Mouse (Mus musculus) kidney, embryonic 14.5 days (tissue): ENCODE measurements around the gene Cdk4. TPM values are rescaled to one million over a fixed set of nuclear protein-coding genes. Genes with fewer than 3 reads are reported as not detected.

Experiments used
- ATAC-seq: fragments of 200-750 bp; cut with Nextera tagmentation; 2 replicates; pipeline ENCODE4 v1.8.0; 2017; ENCODE audit warnings: moderate number of reproducible peaks, mild to moderate bottlenecking, moderate TSS enrichment, moderate library complexity; ENCODE audit not compliant: low FRiP score, low TSS enrichment
- H3K27ac ChIP-seq: fragments of 300-500 bp; sonication (generic); 2 replicates; pipeline ENCODE4 v1.5.1; 2014; ENCODE audit warnings: low read depth, mild to moderate bottlenecking, low read length, moderate library complexity, mixed read lengths
- H3K27me3 ChIP-seq: fragments of 300-500 bp; sonication (generic); 2 replicates; pipeline ENCODE4 v1.6.1; 2014; ENCODE audit warnings: mild to moderate bottlenecking, low read length; ENCODE audit not compliant: control insufficient read depth, insufficient read depth
- H3K36me3 ChIP-seq: fragments of 300-500 bp; sonication (generic); 2 replicates; pipeline ENCODE4 v1.6.1; 2014; ENCODE audit warnings: low read length, mixed read lengths; ENCODE audit not compliant: control insufficient read depth, insufficient read depth
- H3K4me1 ChIP-seq: fragments of 300-500 bp; sonication (generic); 2 replicates; pipeline ENCODE4 v1.6.1; 2014; ENCODE audit warnings: low read length, mixed read lengths; ENCODE audit not compliant: control insufficient read depth, insufficient read depth
- H3K4me2 ChIP-seq: fragments of 300-500 bp; sonication (generic); replicated peaks from 2 replicates; pipeline ENCODE4 v1.6.1; 2014; ENCODE audit warnings: low read depth, mild to moderate bottlenecking, low read length
- H3K4me3 ChIP-seq: fragments of 300-500 bp; sonication (generic); 2 replicates; pipeline ENCODE4 v1.5.1; 2014; ENCODE audit warnings: mild to moderate bottlenecking, low read length
- H3K9ac ChIP-seq: fragments of 300-500 bp; sonication (generic); 2 replicates; pipeline ENCODE4 v1.6.1; 2014; ENCODE audit warnings: low read depth, mild to moderate bottlenecking, low read length, moderate library complexity
- H3K9me3 ChIP-seq: fragments of 300-500 bp; sonication (generic); 2 replicates; pipeline ENCODE4 v1.6.1; 2016; ENCODE audit warnings: low read length; ENCODE audit not compliant: control insufficient read depth
- WGBS: fragments of 180-500 bp; shearing (Covaris S2); extraction: QIAGEN DNeasy Blood & Tissue Kit; methylation state at CpG from one replicate; pipeline ENCODE4 v1.1.7; 2014; 5-methylcytosine and 5-hydroxymethylcytosine counted together
- polyA plus RNA-seq: library from polyadenylated mRNA; unstranded; fragments of >200 nt; fragmentation: Nextera tagmentation; extraction: Ambion mirVana; gene quantifications from 2 replicates; pipeline ENCODE4 v1.2.1, GENCODE M21; 2014

Cdk4 gene
- polyA plus RNA-seq, 1 experiment from 2014 or later = 2,221 TPM

DNA sequence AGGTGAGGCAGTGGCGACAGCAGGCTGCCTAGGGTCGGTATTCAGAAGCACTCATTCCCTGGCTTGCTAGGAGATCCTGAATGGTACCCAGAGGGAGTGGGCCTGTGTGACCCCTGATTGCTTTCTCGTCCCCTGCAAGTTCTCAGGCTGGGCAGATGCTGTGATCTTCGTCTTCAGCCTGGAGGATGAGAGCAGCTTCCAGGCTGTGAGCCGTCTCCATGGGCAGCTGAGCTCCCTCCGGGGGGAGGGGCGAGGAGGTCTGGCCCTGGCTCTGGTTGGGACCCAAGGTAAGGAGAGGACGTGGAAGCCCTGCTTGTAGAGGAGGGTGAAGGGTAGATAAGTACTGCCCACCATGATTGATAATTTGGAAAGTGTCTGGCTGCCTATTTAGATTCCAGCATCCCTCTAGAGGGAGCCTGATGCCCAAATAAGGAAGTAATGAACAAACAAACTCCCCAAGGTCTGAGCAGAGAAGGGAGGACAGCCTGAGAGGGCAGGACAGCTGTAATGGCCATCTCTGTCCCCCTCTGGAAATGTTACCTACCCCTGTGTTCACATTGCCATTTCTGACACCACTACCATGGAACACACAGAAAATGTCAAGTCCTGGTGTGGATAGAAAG lies 20.1 kb downstream of the Cdk4 start:
- no peaks in the 10 kb centered on the region for H3K9me3 ChIP-seq
- H3K4me1 ChIP-seq = peaks cover 25% of the 10 kb centered on the region
- H3K4me3 ChIP-seq = no peak overlapping the region
- H3K36me3 ChIP-seq = no peaks in the 10 kb centered on the region
- 26% methylated on average over 8 of the region's 8 CpGs for WGBS
- no peak overlapping the region for H3K27ac ChIP-seq
- H3K4me2 ChIP-seq = no peak overlapping the region
- ATAC-seq = no peak
- H3K27me3 ChIP-seq = peaks cover 55% of the 10 kb centered on the region
- H3K9ac ChIP-seq = no peak overlapping the region

DNA sequence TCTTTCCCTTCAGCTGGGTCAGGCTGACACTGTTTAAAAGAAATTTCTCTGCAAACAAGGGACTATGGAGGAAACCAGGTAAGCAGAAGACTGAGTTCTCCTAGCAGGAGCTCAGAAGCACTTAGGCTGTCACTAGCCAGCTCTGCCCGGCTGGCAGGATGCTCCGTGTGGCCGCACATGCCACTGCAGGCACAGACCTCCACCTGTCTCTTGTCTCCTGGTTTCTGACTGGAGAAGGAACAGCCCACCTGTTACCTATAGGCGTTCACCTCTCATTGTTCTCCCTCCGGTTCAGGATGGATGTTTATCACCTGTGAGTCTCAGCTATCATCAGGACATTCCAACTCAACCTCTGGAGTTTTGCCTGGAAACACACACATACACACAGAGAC lies 20.6 kb downstream of the Cdk4 start:
- 46% methylated on average over 5 of the region's 5 CpGs for WGBS
- H3K27me3 ChIP-seq = peaks cover 51% of the 10 kb centered on the region
- ATAC-seq = no peak

DNA sequence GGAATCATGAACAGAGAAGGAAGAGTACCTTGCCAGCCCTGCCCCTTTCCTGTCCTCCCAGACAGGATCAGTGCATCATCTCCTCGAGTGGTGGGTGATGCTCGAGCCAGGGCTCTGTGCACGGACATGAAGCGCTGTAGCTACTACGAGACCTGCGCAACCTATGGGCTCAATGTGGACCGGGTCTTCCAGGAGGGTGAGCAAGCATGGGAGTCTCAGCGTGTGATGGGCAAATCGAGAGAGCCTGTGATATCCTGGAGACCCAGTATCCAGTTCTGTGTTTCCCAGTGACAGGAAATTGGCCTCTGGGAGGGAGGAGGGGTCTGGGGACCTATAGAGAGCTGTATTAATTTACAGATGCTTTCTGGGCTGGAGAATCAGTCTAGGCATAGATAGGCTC lies 21.7 kb downstream of the Cdk4 start:
- Histone ChIP-seq H3K27ac (no peak overlapping the region), H3K4me1 (peaks cover 13% of the 10 kb centered on the region), H3K4me2 (no peak overlapping the region), H3K36me3 (no peaks in the 10 kb centered on the region), H3K4me3 (no peak overlapping the region), H3K9ac (no peak overlapping the region), H3K27me3 (peaks cover 51% of the 10 kb centered on the region), H3K9me3 (no peaks in the 10 kb centered on the region)
- 81% methylated on average over 9 of the region's 9 CpGs for WGBS
- no peak for ATAC-seq

More for the DNA sequence above, 20.6 kb downstream of the Cdk4 start:
- H3K27ac ChIP-seq = no peak overlapping the region
- H3K36me3 ChIP-seq = no peaks in the 10 kb centered on the region
- no peaks in the 10 kb centered on the region for H3K9me3 ChIP-seq
- no peak overlapping the region for H3K4me2 ChIP-seq
- H3K9ac ChIP-seq = no peak overlapping the region
- no peak overlapping the region for H3K4me3 ChIP-seq
- H3K4me1 ChIP-seq = peaks cover 24% of the 10 kb centered on the region

DNA sequence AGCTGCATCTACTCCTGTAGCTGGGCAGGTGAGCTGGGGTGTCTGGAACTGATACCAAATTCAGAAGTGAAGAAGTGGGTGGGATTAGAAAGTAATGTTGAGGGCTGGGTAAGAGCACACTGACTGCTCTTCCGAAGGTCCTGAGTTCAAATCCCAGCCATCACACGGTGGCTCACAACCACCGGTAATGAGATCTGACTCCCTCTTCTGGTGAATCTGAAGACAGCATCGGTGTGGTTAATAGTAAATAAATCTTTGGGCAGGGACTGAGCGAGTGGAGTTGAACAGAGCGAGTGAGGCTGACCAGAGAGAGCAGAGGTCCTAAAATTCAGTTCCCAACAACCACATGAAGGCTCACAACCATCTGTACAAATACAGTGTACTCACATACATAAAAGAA lies 22.3 kb downstream of the Cdk4 start:
- H3K9ac ChIP-seq = no peak overlapping the region
- no peak for ATAC-seq
- H3K4me3 ChIP-seq = no peak overlapping the region
- 67% methylated on average over 6 of the region's 6 CpGs for WGBS
- H3K27me3 ChIP-seq = peaks cover 51% of the 10 kb centered on the region
- H3K36me3 ChIP-seq = no peaks in the 10 kb centered on the region
- H3K4me2 ChIP-seq = no peak overlapping the region
- H3K9me3 ChIP-seq = no peaks in the 10 kb centered on the region
- H3K27ac ChIP-seq = no peak overlapping the region
- peaks cover 12% of the 10 kb centered on the region for H3K4me1 ChIP-seq

DNA sequence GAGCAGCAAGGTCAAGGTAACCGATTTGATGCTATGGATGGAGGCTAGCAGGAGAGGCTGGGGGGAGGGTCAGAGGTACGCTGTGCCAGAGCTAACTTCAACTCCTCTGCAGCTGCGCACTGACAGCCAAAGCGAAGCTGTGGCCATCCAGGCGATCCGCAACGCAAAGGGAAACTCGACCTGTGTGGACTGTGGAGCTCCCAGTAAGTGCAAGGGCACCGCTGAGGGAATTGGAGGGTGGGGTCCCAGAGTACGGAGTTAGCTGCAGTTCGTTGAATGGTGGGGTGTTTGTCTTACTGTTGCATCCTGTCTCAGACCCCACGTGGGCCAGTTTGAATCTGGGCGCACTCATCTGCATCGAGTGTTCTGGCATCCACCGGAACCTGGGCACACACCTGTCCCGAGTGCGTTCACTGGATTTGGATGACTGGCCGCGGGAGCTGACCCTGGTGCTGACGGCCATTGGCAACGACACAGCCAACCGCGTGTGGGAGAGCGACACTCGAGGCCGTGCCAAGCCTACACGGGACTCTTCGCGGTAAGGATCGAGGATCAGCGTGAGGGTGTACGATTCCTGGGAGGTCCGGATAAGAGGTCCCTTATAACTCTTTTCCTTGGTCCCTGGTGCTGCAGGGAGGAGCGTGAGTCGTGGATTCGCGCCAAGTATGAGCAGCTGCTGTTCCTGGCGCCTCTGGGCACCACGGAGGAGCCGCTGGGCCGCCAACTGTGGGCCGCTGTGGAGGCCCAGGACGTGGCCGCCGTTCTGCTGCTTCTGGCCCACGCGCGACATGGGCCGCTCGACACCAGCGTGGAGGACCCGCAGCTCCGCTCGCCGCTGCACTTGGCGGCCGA lies 27.5 kb downstream of the Cdk4 start:
- Histone ChIP-seq H3K9ac (no peak overlapping the region), H3K27me3 (peaks cover 45% of the 10 kb centered on the region), H3K36me3 (no peaks in the 10 kb centered on the region; the same call in 1 of the 2 replicates), H3K9me3 (no peaks in the 10 kb centered on the region), H3K27ac (no peak overlapping the region), H3K4me1 (0 out of 2 replicates have a peak, but pooled peaks cover 11% of the 10 kb centered on the region), H3K4me3 (peak overlapping the region; percentile 26), H3K4me2 (peak overlapping the region; percentile 24)
- WGBS = 7% methylated on average over 55 of the region's 57 CpGs
- peak; percentile 37 for ATAC-seq

DNA sequence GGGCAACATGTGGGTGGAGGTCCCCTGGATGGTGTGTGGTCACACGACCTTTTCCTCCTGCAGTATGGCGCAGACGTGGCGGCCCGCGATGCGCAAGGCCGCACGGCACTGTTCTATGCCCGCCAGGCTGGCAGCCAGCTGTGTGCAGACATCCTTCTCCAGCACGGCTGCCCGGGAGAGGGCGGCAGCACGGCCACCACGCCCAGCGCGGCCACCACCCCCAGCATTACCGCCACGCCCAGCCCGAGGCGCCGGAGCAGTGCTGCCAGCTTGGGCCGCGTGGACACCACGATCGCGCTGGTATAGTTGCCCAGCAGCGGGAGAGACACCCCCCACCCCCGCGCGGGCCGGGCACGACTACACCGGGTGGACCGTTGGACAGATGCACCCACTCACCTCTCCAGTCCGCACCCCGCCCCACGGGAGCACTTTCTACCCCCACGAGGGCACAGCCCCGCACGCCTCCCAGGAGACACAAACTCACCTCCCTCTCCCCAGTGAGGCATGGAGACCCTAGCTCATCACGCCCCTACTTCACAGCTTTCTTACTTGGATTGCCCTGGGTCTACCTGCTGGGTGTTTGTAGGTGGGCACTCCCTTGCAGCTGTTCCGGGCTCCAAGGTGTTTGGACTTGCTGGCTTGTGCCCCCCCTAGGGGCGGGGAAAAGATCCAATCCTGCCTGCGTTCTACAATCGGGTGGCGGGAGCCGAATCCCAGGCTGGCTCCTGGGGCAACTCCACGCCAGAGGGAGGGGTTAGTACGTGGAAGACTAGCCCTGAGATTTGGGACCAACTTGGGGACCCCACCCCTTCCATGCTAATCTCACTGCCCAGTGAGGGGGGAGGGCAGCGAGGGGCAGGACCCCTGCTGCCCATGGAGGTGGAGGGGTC lies 28.4 kb downstream of the Cdk4 start:
- 0 out of 2 replicates have a peak, but pooled peaks cover 11% of the 10 kb centered on the region for H3K4me1 ChIP-seq
- 8% methylated on average over 51 of the region's 51 CpGs for WGBS
- ATAC-seq = no peak

DNA sequence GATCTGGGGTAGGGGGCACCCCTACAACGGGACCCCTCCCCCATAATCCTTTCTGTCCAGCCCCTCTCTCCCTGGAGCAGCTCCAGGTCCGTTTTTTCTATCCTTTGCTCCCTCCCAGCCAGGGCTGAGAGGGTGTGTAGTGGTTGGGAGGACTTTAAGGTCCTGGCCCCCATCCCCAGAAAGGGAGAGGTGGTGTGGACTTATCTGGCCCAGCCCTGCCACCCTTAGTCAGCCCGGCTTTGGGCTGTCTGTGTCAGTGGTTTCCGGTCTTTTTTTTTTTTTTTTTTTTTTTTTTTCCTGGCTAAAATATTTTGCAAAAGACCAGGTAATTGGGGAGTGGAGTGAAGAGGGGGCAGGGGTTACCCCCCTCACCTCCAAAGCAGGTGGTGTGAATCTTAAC lies 29.4 kb downstream of the Cdk4 start:
- no peak for ATAC-seq
- peaks cover 45% of the 10 kb centered on the region for H3K27me3 ChIP-seq
- H3K4me3 ChIP-seq = no peak overlapping the region
- no peak overlapping the region for H3K9ac ChIP-seq
- H3K4me2 ChIP-seq = no peak overlapping the region
- H3K36me3 ChIP-seq = peaks cover 4% of the 10 kb centered on the region
- WGBS = 50% methylated on average over 3 of the region's 4 CpGs
- H3K4me1 ChIP-seq = 0 out of 2 replicates have a peak, but pooled peaks cover 11% of the 10 kb centered on the region
- no peaks in the 10 kb centered on the region for H3K9me3 ChIP-seq
- no peak overlapping the region for H3K27ac ChIP-seq

More for the DNA sequence above, 28.4 kb downstream of the Cdk4 start:
- Histone ChIP-seq H3K4me2 (peak overlapping the region; percentile 24), H3K27ac (no peak overlapping the region), H3K9me3 (no peaks in the 10 kb centered on the region), H3K9ac (no peak overlapping the region), H3K4me3 (peak overlapping the region; percentile 26), H3K36me3 (no peaks in the 10 kb centered on the region; the same call in 1 of the 2 replicates), H3K27me3 (peaks cover 45% of the 10 kb centered on the region)

DNA sequence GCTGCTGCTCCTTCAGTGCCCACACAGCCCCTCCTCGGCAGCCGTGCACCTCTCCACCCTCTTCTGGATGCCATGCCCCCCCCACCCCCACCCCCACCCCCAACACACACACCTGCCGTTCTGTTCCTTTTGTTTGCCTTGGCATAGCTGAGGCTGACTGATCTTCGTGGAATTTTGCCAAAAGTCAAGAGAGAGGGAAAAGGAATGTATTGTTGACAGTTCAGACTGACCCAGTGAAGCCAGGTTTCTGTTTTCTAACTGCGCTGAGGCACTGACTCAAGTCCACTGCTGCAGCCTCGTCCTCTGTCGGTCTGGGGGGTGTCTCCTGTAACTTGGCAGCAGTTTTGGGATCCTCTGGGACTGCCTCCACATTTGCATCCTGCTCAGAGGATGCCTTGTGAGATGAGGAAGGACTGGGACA lies 31.1 kb downstream of the Cdk4 start:
- Histone ChIP-seq H3K9me3 (no peaks in the 10 kb centered on the region), H3K9ac (no peak overlapping the region), H3K36me3 (peaks cover 20% of the 10 kb centered on the region), H3K4me2 (no peak overlapping the region), H3K27ac (no peak overlapping the region), H3K4me3 (no peak overlapping the region), H3K27me3 (peaks cover 34% of the 10 kb centered on the region), H3K4me1 (0 out of 2 replicates have a peak, but pooled peaks cover 11% of the 10 kb centered on the region)
- WGBS = 60% methylated on average over 7 of the region's 7 CpGs
- ATAC-seq = no peak
